Mouse (Mus musculus): ENCODE results near the gene Hand2. TPM values are rescaled to one million over a fixed set of nuclear protein-coding genes. Genes with fewer than 3 reads are reported as not detected.
A peak's percentile ranks its signal among the peaks of the same experiment; 100 is the strongest.

Hand2 gene
- total RNA-seq, 2 experiments from 2014 or later: 74.2 to 78.6 TPM

DNA sequence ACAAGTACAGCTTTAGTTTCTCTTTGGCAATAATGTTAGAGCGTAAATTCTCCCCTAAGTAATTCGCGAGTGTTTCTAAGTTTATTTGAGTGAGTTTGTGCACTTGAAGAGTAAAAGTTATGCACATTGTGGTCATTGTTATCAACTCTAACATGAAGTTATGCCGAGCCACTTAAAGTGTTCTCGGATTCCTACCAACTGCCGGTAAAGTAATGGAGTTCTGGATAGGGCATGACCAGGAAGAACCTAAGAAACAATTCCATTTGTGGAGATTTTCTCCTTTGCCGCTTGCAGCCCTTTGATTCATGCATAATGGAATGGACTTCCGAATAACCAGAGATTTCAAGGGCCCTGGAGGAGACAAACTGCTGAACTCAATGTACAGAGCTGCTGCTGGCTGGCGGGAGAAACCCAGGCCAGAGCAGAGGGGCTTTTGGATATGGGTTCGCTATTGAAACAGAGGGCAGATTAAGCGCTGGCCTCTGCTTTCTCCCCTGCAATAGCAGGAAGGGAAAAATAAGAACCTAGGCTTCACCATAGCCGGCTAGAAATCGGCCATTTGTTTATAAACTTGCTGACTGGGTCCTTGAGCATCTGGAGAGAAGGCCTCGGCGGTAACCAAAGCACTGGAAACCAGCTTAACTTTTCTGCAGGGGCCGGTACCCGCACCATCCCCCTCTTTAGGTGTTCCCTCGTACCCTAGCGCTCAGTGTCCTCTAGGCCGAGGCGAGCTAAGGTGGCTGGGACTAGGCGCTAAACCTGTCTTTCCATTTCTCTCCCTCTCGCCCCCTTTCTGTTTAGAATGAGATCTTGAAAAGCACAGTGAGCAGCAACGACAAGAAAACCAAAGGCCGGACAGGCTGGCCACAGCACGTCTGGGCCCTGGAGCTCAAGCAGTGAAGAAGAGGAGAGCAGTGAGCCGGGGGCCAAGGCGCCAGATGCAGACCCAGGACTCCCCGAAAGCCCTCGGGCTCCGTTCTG is 2.5 kb downstream of the Hand2 start:
- DNase-seq: peak; percentile 30 to 31
- intact Hi-C loops (cut with DNase I): loop anchor here (10.0 kb wide), 1 partner anchor 192 kb away; the partner anchor contains the start of gene Hmgb2

GRCm38 (mm10) chr8:57324091-57324490 is 3.3 kb downstream of the Hand2 start:
- DNase-seq: no peak
- intact Hi-C loops (cut with DNase I): loop anchor here (10.0 kb wide), 1 partner anchor 191 kb away; the partner anchor contains the start of gene Hmgb2

GRCm38 (mm10) chr8:57324671-57325070 is 3.9 kb downstream of the Hand2 start:
- DNase-seq: no peak
- intact Hi-C loops (cut with DNase I): loop anchor here (10.0 kb wide), 1 partner anchor 190 kb away; the partner anchor contains the start of gene Hmgb2

DNA sequence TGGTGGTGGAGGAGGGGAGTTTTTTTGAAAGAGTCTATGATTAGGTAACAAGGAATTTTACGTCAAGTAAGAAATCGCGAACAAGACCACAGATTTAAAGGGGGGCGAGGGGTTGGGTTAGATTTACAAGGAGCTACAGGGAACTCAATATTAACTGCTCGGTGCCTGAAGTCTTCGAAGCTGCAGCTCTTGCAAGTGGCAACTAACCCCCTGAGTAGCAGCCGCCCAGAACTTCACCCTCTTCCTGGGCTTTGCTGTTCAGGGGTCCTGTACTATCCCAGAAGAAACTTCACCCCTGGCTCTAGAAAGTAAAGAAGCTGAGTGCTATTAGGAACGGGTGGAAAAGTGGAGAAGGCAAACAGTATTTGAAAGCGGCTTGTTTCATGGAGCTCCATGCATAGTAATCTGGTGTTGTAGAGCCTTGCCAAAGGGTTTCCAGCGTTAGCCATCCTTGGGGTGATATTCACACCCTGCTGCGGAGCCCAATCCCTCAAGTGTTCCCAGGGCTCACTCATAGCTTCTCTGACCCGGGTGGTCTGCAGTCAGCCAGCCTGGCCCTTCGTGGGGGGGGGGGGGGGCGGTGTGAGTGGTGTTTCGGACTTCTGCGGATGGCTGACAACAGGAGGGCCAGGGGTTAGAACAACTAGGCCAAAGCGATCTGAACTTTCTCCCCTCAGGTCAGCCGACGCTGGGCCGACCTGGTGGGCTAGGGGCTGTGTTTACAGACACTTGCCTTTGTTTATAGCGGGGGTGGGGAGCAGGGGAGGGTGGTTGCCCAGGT is 4.5 kb downstream of the Hand2 start:
- intact Hi-C loops (cut with DNase I): loop anchor here (10.0 kb wide), 1 partner anchor 190 kb away; the partner anchor contains the start of gene Hmgb2
- DNase-seq: no peak

DNA sequence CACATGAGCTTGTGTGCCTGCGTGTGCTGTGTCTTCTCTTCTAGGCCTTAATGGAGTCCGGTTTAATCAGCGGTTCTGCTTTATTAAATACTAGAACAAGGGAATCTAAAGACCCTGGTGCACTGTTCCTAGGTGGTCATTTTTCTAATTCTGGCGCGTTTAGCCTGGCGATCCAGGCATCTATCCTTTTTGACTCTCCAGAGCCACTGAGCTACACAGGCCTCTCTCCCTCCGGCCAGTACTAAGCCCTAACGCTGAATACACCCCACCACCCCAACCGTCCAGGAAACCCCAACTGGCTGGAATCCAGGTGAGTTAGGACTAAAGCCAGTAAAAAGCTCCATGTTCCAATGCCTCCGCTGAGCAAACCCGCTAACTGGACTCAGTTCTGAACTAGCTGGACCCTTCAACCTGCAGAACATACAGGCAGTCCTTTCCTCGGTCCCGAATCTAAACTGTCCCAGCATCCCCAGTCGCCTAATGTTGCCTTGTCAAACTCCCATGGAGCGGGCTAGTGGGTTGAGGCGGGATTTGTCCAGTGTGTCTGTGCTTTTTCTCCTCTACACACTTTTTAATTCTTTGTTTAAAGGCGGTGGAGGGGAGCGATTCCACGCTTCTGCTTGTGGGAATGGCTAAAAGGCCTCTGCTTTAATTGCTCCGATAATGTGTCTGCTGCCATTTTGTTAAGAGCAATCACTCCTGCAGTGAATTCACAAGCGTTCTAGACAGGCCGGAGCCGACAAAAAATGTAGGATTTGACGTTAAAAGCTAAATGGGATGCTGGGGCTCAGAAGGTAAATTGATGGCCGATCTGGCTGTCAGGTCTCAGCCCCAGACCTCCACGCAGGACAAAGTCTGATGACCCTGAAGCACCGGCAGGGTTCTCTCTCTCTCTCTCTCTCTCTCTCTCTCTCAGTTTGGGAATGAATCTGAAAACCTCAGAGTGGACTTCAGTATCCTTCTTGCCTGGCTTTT is 5.6 kb downstream of the Hand2 start:
- DNase-seq: peak; percentile 35 to 45
- intact Hi-C loops (cut with DNase I): loop anchor here (10.0 kb wide), 1 partner anchor 188 kb away; the partner anchor contains the start of gene Hmgb2

DNA sequence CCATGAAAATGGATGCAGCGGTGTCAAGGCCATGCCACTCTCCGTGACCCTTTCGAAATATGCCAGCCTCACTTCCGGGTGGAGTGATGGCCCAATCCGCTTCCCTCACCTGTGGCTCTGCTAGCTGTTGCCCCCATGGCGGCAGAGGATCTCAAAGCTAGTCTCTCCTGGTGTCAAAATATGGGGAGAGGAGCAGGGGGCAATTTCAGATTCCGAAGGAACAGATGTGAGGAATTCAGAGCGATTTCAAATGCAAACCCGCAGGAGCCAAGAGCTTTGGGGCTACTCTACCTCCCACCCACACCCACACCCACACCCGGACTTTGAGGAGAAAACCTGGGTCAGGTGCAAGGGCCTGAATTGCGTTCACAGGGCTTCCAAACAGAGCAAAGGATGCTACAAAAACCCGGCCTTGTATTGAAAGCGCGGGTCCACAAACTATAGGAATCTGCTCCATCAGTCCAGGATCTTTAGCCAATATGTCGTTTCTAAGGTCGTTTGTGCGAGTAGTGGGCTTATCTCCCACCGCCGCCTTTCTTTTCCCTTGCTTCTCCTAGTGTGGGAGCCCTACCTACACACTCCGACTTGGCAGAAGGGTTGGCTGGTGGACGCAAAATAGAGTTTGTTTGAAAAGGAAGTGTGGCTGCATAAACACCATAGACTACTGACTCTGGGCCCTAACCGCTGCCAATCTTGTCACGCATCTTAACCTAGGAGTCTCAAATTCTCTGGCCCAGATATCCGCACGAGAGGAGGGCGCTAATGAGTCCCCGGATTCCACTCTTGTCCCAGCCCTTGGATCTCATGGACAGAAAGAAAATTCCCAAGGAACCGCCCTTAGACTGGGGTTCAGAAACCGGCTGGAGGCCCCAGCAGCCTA is 6.7 kb downstream of the Hand2 start:
- peak in 1 of 2 experiments; percentile 49 for DNase-seq
- intact Hi-C loops (cut with DNase I): loop anchor here (10.0 kb wide), 1 partner anchor 187 kb away; the partner anchor contains the start of gene Hmgb2

GRCm38 (mm10) chr8:57328161-57328920 is 7.6 kb downstream of the Hand2 start:
- peak; percentile 88 to 89 for DNase-seq
- intact Hi-C loops (cut with DNase I): loop anchor here (10.0 kb wide), 1 partner anchor 186 kb away; the partner anchor contains the start of gene Hmgb2

- intact Hi-C loops (cut with DNase I): loop anchor here (10.0 kb wide), 1 partner anchor 186 kb away; the partner anchor contains the start of gene Hmgb2
- peak; percentile 54 to 65 for DNase-seq
These were observed 8.2 kb downstream of the Hand2 start for GRCm38 (mm10) chr8:57328931-57329341.

- no peak for DNase-seq
- intact Hi-C loops (cut with DNase I): loop anchor here (5.0 kb wide), 1 partner anchor 648 kb away; no protein-coding TSS in a partner anchor
These were observed 9.3 kb downstream of the Hand2 start for GRCm38 (mm10) chr8:57330106-57330505.

GRCm38 (mm10) chr8:57331727-57332630 is 11.2 kb downstream of the Hand2 start:
- intact Hi-C loops (cut with DNase I): loop anchor here (5.0 kb wide), 1 partner anchor 650 kb away; no protein-coding TSS in a partner anchor
- peak in 1 of 2 experiments; percentile 41 for DNase-seq

DNA sequence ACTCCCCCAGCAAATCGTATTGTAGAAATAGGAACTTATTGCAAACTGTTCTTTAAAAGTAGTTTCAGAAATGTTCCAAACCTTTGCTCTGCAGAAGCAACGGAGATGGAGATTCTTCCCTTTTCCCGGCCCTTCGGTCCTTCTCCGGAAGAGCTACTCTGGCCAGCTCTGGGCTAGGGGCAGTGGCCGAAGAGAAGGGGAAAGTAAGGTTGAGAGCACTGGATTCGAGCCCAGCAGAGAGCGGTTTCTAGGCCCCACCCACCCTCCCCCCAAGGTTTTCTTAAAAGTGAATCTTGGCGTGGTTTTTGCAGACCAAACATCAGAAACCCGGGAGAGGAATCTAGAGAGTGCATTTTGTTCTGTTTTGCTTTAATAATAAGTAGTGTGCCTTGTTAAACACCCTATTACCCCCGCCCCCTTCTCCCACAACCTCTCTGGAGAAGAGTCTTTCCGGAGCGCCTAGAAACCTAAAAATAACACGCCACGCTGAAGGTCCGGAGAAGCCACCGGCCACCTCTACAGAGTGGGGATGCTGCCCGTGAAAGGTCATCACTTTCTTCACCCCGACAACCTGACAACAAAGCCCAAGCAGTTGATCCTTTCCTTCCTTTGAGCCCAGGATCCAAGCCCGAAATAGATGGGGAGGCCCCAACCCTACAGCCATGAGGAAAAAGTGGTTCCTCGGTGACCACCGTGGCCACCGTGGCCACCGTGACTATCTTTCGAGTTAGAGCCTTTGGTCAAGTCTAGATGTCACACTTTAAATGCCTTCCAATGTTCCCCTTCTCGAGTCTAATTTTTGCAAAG is 12.1 kb downstream of the Hand2 start:
- DNase-seq: peak in 1 of 2 experiments; percentile 37
- intact Hi-C loops (cut with DNase I): loop anchor here (5.0 kb wide), 1 partner anchor 651 kb away; no protein-coding TSS in a partner anchor

GRCm38 (mm10) chr8:57333483-57333770 is 12.6 kb downstream of the Hand2 start:
- intact Hi-C loops (cut with DNase I): loop anchor here (5.0 kb wide), 1 partner anchor 651 kb away; no protein-coding TSS in a partner anchor
- peak in 1 of 2 experiments; percentile 58 for DNase-seq

DNA sequence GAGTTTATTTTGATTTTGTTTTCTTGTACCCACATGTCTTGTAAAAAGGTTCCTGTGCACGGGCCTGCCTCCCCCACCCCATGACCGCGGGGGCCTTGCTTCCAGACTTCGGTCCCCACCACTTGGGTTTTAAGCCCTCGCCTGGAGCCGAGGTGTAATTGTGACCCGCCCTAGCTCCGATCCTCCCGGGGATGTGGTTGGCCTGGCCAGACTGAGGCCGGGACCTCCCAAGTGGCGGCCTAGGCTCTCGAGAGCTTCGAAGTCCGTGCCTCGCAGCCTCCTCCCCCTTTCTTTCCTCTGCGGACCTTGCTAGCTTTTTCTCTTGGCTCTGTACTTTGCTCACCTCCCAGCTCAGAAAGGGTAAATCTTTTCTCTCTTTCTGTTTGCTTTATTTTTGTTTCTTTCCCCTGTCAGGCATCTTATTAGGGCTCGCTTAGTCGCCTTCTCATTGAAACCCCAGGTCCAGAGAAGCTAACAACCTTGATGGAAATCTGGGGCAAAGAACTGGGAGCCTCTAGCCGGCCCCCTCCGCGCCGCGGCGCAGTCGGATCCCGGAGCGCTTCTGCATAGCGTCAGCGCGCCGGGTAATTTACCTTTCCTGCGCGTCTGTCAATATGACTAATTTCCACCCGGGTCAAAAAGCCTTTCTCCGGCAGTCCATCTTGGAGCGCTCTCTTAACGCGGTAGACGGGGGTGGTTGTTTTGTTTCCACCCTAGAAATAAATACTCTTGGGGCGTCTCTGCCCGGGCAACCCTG is 13.2 kb downstream of the Hand2 start:
- DNase-seq: peak; percentile 58 to 67

DNA sequence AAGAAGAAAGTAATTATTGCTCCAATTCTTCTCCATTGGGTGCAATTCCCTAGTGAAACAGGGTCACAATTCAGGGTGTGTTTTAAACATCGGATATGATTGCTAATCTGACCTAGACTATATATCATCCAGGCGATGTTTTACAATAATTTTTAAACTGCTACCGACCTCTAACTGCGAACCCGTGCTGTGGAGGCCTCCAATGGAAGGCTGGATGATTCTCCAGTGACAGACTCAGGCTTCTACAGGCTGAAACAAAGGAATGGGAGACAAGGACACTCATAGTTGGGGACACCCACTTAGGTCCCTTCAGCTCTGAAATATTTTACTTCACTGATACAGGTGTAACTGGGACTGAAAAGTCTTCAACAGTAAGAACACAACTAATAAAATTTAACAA is 13.9 kb downstream of the Hand2 start:
- intact Hi-C loops (cut with DNase I): loop anchor here (5.0 kb wide), 1 partner anchor 652 kb away; no protein-coding TSS in a partner anchor
- no peak for DNase-seq

More for the DNA sequence above, 13.2 kb downstream of the Hand2 start:
- intact Hi-C loops (cut with DNase I): loop anchor here (5.0 kb wide), 1 partner anchor 652 kb away; no protein-coding TSS in a partner anchor
